Mouse (Mus musculus): ENCODE results near the gene Ulk4.

Gene Ulk4

GRCm38 (mm10) chr9:120983849-120984248 lies 293.1 kb downstream of the Ulk4 start:
- no peak for DNase-seq (ENCODE audit: low read depth, low spot score)

GRCm38 (mm10) chr9:120981777-120982176 lies 295.2 kb downstream of the Ulk4 start:
- DNase-seq (ENCODE audit: low read depth, low spot score), result no peak

- no peak for DNase-seq (ENCODE audit: low read depth, low spot score)
Observed at GRCm38 (mm10) chr9:120976856-120977255, 300.1 kb downstream of the Ulk4 start.

- no peak for DNase-seq (ENCODE audit: low read depth, low spot score)
Observed at GRCm38 (mm10) chr9:120976158-120976557, 300.8 kb downstream of the Ulk4 start.

GRCm38 (mm10) chr9:120974209-120974608 lies 302.8 kb downstream of the Ulk4 start:
- DNase-seq (ENCODE audit: low read depth, low spot score), result no peak

- DNase-seq (ENCODE audit: low read depth, low spot score), result no peak
Observed at GRCm38 (mm10) chr9:120973026-120973515, 303.9 kb downstream of the Ulk4 start.

- no peak for DNase-seq (ENCODE audit: low read depth, low spot score)
Observed at GRCm38 (mm10) chr9:120965007-120965406, 312.0 kb downstream of the Ulk4 start.

GRCm38 (mm10) chr9:120964224-120964623 lies 312.8 kb downstream of the Ulk4 start:
- DNase-seq (ENCODE audit: low read depth, low spot score), result no peak

GRCm38 (mm10) chr9:120963720-120964119 lies 313.3 kb downstream of the Ulk4 start:
- DNase-seq (ENCODE audit: low read depth, low spot score), result no peak

- DNase-seq (ENCODE audit: low read depth, low spot score), result no peak
Observed at GRCm38 (mm10) chr9:120963104-120963503, 313.9 kb downstream of the Ulk4 start.

- DNase-seq (ENCODE audit: low read depth, low spot score), result no peak
Observed at GRCm38 (mm10) chr9:120961969-120962700, 314.9 kb downstream of the Ulk4 start.

- no peak for DNase-seq (ENCODE audit: low read depth, low spot score)
Observed at GRCm38 (mm10) chr9:120961466-120961865, 315.5 kb downstream of the Ulk4 start.

- no peak for DNase-seq (ENCODE audit: low read depth, low spot score)
Observed at GRCm38 (mm10) chr9:120960611-120961010, 316.4 kb downstream of the Ulk4 start.

- no peak for DNase-seq (ENCODE audit: low read depth, low spot score)
Observed at GRCm38 (mm10) chr9:120959225-120959624, 317.8 kb downstream of the Ulk4 start.

- no peak for DNase-seq (ENCODE audit: low read depth, low spot score)
Observed at GRCm38 (mm10) chr9:120958560-120958959, 318.4 kb downstream of the Ulk4 start.

GRCm38 (mm10) chr9:120958051-120958450 lies 318.9 kb downstream of the Ulk4 start:
- no peak for DNase-seq (ENCODE audit: low read depth, low spot score)

GRCm38 (mm10) chr9:120951947-120952346 lies 325.1 kb downstream of the Ulk4 start:
- DNase-seq (ENCODE audit: low read depth, low spot score), result no peak

GRCm38 (mm10) chr9:120950761-120951160 lies 326.2 kb downstream of the Ulk4 start:
- no peak for DNase-seq (ENCODE audit: low read depth, low spot score)

GRCm38 (mm10) chr9:120948832-120949231 lies 328.2 kb downstream of the Ulk4 start:
- DNase-seq (ENCODE audit: low read depth, low spot score), result no peak

GRCm38 (mm10) chr9:120946131-120946530 lies 330.9 kb downstream of the Ulk4 start:
- no peak for DNase-seq (ENCODE audit: low read depth, low spot score)

- no peak for DNase-seq (ENCODE audit: low read depth, low spot score)
Observed at GRCm38 (mm10) chr9:120944211-120944610, 332.8 kb downstream of the Ulk4 start.

- DNase-seq (ENCODE audit: low read depth, low spot score), result no peak
Observed at GRCm38 (mm10) chr9:120943757-120944156, 333.2 kb downstream of the Ulk4 start.

- no peak for DNase-seq (ENCODE audit: low read depth, low spot score)
Observed at GRCm38 (mm10) chr9:120940858-120941257, 336.1 kb downstream of the Ulk4 start.

GRCm38 (mm10) chr9:120936351-120936750 lies 340.6 kb downstream of the Ulk4 start:
- DNase-seq (ENCODE audit: low read depth, low spot score), result no peak
